Mouse (Mus musculus) forebrain, embryonic 12.5 days (tissue): Measurements from ENCODE around the gene Zdhhc8. TPM values are rescaled to one million over a fixed set of nuclear protein-coding genes. Genes with fewer than 3 reads are reported as not detected.

ENCODE experiments used
- ATAC-seq: fragments of 200-750 bp; cut with Nextera tagmentation; 2 replicates; pipeline ENCODE4 v1.8.0; 2017; ENCODE audit warnings: moderate TSS enrichment; ENCODE audit not compliant: low FRiP score
- H3K27ac ChIP-seq: fragments of 300-500 bp; sonication (generic); 2 replicates; pipeline ENCODE4 v1.5.1; 2016; ENCODE audit warnings: mild to moderate bottlenecking
- H3K27me3 ChIP-seq: fragments of 300-500 bp; sonication (generic); 2 replicates; pipeline ENCODE4 v1.6.1; 2016; ENCODE audit warnings: mild to moderate bottlenecking
- H3K36me3 ChIP-seq: fragments of 300-500 bp; sonication (generic); replicated peaks from 2 replicates; pipeline ENCODE4 v1.6.1; 2016; ENCODE audit warnings: mild to moderate bottlenecking
- H3K4me1 ChIP-seq: fragments of 300-500 bp; sonication (generic); 2 replicates; pipeline ENCODE4 v1.6.1; 2016
- H3K4me2 ChIP-seq: fragments of 300-500 bp; sonication (generic); 2 replicates; pipeline ENCODE4 v1.6.1; 2016; ENCODE audit warnings: mild to moderate bottlenecking, moderate library complexity
- H3K4me3 ChIP-seq: fragments of 300-500 bp; sonication (generic); replicated peaks from 2 replicates; pipeline ENCODE4 v1.5.1; 2016; ENCODE audit warnings: mild to moderate bottlenecking
- H3K9ac ChIP-seq: fragments of 300-500 bp; sonication (generic); 2 replicates; pipeline ENCODE4 v1.6.1; 2016; ENCODE audit warnings: mild to moderate bottlenecking
- H3K9me3 ChIP-seq: fragments of 300-500 bp; sonication (generic); 2 replicates; pipeline ENCODE4 v1.6.1; 2016
- WGBS: fragments of 180-500 bp; shearing (Covaris S2); methylation state at CpG from one replicate; pipeline ENCODE4 v1.1.7; 2016; 5-methylcytosine and 5-hydroxymethylcytosine counted together
- microRNA counts: library from miRNA; unstranded; fragments of <30 nt; microRNA quantifications from one replicate; lab custom pipeline; 2017
- microRNA-seq: library from miRNA; unstranded; fragments of <30 nt; microRNA quantifications from one replicate; pipeline ENCODE4, GENCODE M21; 2017
- polyA plus RNA-seq: library from polyadenylated mRNA; unstranded; fragments of >200 nt; fragmentation: Nextera tagmentation; extraction: Ambion mirVana; gene quantifications from 2 replicates; pipeline ENCODE4 v1.2.1, GENCODE M21; 2016

Zdhhc8 gene
- polyA plus RNA-seq, 1 experiment from 2014 or later, result 15.7 TPM

GRCm38 (mm10) chr16:18185715-18186449, 49.1 kb downstream of the Zdhhc8 start:
- ATAC-seq, result no peak
- H3K9ac ChIP-seq, result no peak overlapping the region

GRCm38 (mm10) chr16:18182766-18183165, 52.2 kb downstream of the Zdhhc8 start:
- H3K4me3 ChIP-seq, result no peak overlapping the region
- no peak overlapping the region for H3K4me2 ChIP-seq
- no peak for ATAC-seq
- WGBS, result 83% methylated on average over 8 of the region's 8 CpGs
- H3K9ac ChIP-seq, result no peak overlapping the region
- no peaks in the 10 kb centered on the region; the same call in 1 of the 2 replicates for H3K27me3 ChIP-seq
- H3K9me3 ChIP-seq, result no peaks in the 10 kb centered on the region
- H3K4me1 ChIP-seq, result peaks cover 10% of the 10 kb centered on the region; the same call in 1 of the 2 replicates
- no peaks in the 10 kb centered on the region for H3K36me3 ChIP-seq
- no peak overlapping the region for H3K27ac ChIP-seq

More at GRCm38 (mm10) chr16:18185715-18186449, 49.1 kb downstream of the Zdhhc8 start:
- Histone ChIP-seq H3K4me2 (no peak overlapping the region), H3K27ac (no peak overlapping the region), H3K4me1 (no peaks in the 10 kb centered on the region), H3K27me3 (no peaks in the 10 kb centered on the region), H3K36me3 (no peaks in the 10 kb centered on the region), H3K9me3 (no peaks in the 10 kb centered on the region), H3K4me3 (no peak overlapping the region)
- WGBS, result 90% methylated on average over 8 of the region's 8 CpGs

- Histone ChIP-seq H3K4me1 (peaks cover 10% of the 10 kb centered on the region; the same call in 1 of the 2 replicates), H3K27ac (no peak overlapping the region), H3K9me3 (no peaks in the 10 kb centered on the region), H3K36me3 (no peaks in the 10 kb centered on the region), H3K27me3 (no peaks in the 10 kb centered on the region; the same call in 1 of the 2 replicates), H3K4me3 (no peak overlapping the region), H3K4me2 (no peak overlapping the region), H3K9ac (no peak overlapping the region)
- WGBS, result 69% methylated on average over 10 of the region's 10 CpGs
- no peak for ATAC-seq
These were observed 53.5 kb downstream of the Zdhhc8 start for GRCm38 (mm10) chr16:18181398-18181797.

GRCm38 (mm10) chr16:18179591-18179990, 55.3 kb downstream of the Zdhhc8 start:
- ATAC-seq, result no peak
- Histone ChIP-seq H3K27ac (no peak overlapping the region), H3K36me3 (no peaks in the 10 kb centered on the region), H3K4me1 (peaks cover 10% of the 10 kb centered on the region; the same call in 1 of the 2 replicates), H3K9ac (no peak overlapping the region), H3K4me3 (no peak overlapping the region), H3K4me2 (no peak overlapping the region), H3K27me3 (no peaks in the 10 kb centered on the region; the same call in 1 of the 2 replicates), H3K9me3 (no peaks in the 10 kb centered on the region)
- WGBS, result 7% methylated on average over 2 of the region's 2 CpGs

- Histone ChIP-seq H3K4me2 (no peak overlapping the region), H3K9ac (no peak overlapping the region), H3K36me3 (no peaks in the 10 kb centered on the region), H3K27me3 (no peaks in the 10 kb centered on the region; the same call in 1 of the 2 replicates), H3K4me1 (peaks cover 15% of the 10 kb centered on the region; the same call in 1 of the 2 replicates), H3K4me3 (no peak overlapping the region), H3K9me3 (no peaks in the 10 kb centered on the region), H3K27ac (no peak overlapping the region)
- 83% methylated on average over 4 of the region's 4 CpGs for WGBS
- ATAC-seq, result no peak
These were observed 58.2 kb downstream of the Zdhhc8 start for GRCm38 (mm10) chr16:18176758-18177157.

GRCm38 (mm10) chr16:18175817-18176541, 59.0 kb downstream of the Zdhhc8 start:
- Histone ChIP-seq H3K9ac (no peak overlapping the region), H3K36me3 (no peaks in the 10 kb centered on the region), H3K27ac (no peak overlapping the region), H3K27me3 (no peaks in the 10 kb centered on the region; the same call in 1 of the 2 replicates), H3K4me3 (no peak overlapping the region), H3K9me3 (no peaks in the 10 kb centered on the region), H3K4me1 (peaks cover 15% of the 10 kb centered on the region; the same call in 1 of the 2 replicates), H3K4me2 (no peak overlapping the region)
- WGBS, result 76% methylated on average over 6 of the region's 6 CpGs
- ATAC-seq, result no peak

GRCm38 (mm10) chr16:18173788-18174187, 61.1 kb downstream of the Zdhhc8 start:
- Histone ChIP-seq H3K4me1 (peaks cover 7% of the 10 kb centered on the region; the same call in 1 of the 2 replicates), H3K4me3 (no peak overlapping the region), H3K4me2 (no peak overlapping the region), H3K9me3 (no peaks in the 10 kb centered on the region), H3K27me3 (no peaks in the 10 kb centered on the region; the same call in 1 of the 2 replicates), H3K27ac (no peak overlapping the region), H3K9ac (no peak overlapping the region), H3K36me3 (no peaks in the 10 kb centered on the region)
- 69% methylated on average over 11 of the region's 11 CpGs for WGBS
- no peak for ATAC-seq

GRCm38 (mm10) chr16:18173231-18173630, 61.7 kb downstream of the Zdhhc8 start:
- no peak overlapping the region for H3K4me3 ChIP-seq
- H3K27ac ChIP-seq, result no peak overlapping the region
- no peak overlapping the region for H3K9ac ChIP-seq
- no peaks in the 10 kb centered on the region for H3K36me3 ChIP-seq
- peaks cover 5% of the 10 kb centered on the region; the same call in 1 of the 2 replicates for H3K4me1 ChIP-seq
- no peaks in the 10 kb centered on the region for H3K9me3 ChIP-seq
- no peak overlapping the region for H3K4me2 ChIP-seq
- 87% methylated on average over 9 of the region's 9 CpGs for WGBS
- no peaks in the 10 kb centered on the region; the same call in 1 of the 2 replicates for H3K27me3 ChIP-seq
- no peak for ATAC-seq

- no peak overlapping the region for H3K27ac ChIP-seq
These were observed 62.6 kb downstream of the Zdhhc8 start for GRCm38 (mm10) chr16:18172266-18172855.

More at GRCm38 (mm10) chr16:18172266-18172855, 62.6 kb downstream of the Zdhhc8 start:
- H3K9ac ChIP-seq, result no peak overlapping the region
- peak; percentile 51; the same call in 1 of the 2 replicates for ATAC-seq
- no peaks in the 10 kb centered on the region; the same call in 1 of the 2 replicates for H3K27me3 ChIP-seq
- WGBS, result 11% methylated on average over 7 of the region's 7 CpGs
- H3K36me3 ChIP-seq, result no peaks in the 10 kb centered on the region
- peaks cover 5% of the 10 kb centered on the region; the same call in 1 of the 2 replicates for H3K4me1 ChIP-seq
- no peak overlapping the region for H3K4me2 ChIP-seq
- no peak overlapping the region for H3K4me3 ChIP-seq
- H3K9me3 ChIP-seq, result no peaks in the 10 kb centered on the region

MicroRNA genes within 50 kb of the gene (microRNA counts, 519-probe panel; counts per million panel counts)
- microRNA mmu-miR-1306 (lab: Ali Mortazavi, UCI), result not detected

Small RNA genes lying within 50 kb of the gene (microRNA-seq; reads per million reads assigned to microRNA genes)
- gene Gm24572 (2.2 reads per million), gene Mir1306 (449 reads per million, percentile 67 among the genes with 10 or more reads in this experiment)

Other genes with a start within 250 kb of the Zdhhc8 start
- 149 and 150 TPM in 2 replicates for gene Dgcr6, start 182.3 kb downstream of the Zdhhc8 start, polyA plus RNA-seq
- 5.9 and 7.7 TPM in 2 replicates for gene Prodh, start 144.9 kb downstream of the Zdhhc8 start, polyA plus RNA-seq
- 5.4 and 6.2 TPM in 2 replicates for gene Rtn4r, start 107.5 kb downstream of the Zdhhc8 start, polyA plus RNA-seq
- gene Ccdc188, start 17.3 kb downstream of the Zdhhc8 start, polyA plus RNA-seq, result not detected in 2 replicates
- gene Trmt2a, start 13.5 kb upstream of the Zdhhc8 start, polyA plus RNA-seq, result 111 and 118 TPM in 2 replicates
- 983 and 1,008 TPM in 2 replicates for gene Ranbp1, start 13.6 kb upstream of the Zdhhc8 start, polyA plus RNA-seq
- 3.4 TPM in 1 of 2 replicates, not detected in the other for gene Gm49776, start 23.2 kb upstream of the Zdhhc8 start, polyA plus RNA-seq
- gene Dgcr8, start 54.1 kb upstream of the Zdhhc8 start, polyA plus RNA-seq, result 40.8 and 44.2 TPM in 2 replicates
- 40.7 and 41.5 TPM in 2 replicates for gene Tango2, start 113.0 kb upstream of the Zdhhc8 start, polyA plus RNA-seq
- gene Arvcf, start 113.0 kb upstream of the Zdhhc8 start, polyA plus RNA-seq, result 115 and 126 TPM in 2 replicates
- gene Txnrd2, start 191.2 kb upstream of the Zdhhc8 start, polyA plus RNA-seq, result 23.3 and 23.7 TPM in 2 replicates
- gene Comt, start 191.7 kb upstream of the Zdhhc8 start, polyA plus RNA-seq, result 53.5 and 54.2 TPM in 2 replicates